Mouse (Mus musculus): ENCODE results near the gene Wnt10a. TPM values are rescaled to one million over a fixed set of nuclear protein-coding genes. Genes with fewer than 3 reads are reported as not detected.
A peak's percentile ranks its signal among the peaks of the same experiment; 100 is the strongest.

Gene Wnt10a
- total RNA-seq, 2 experiments from 2014 or later, result 2.5 to 3.3 TPM

- Histone ChIP-seq H3K4me3 (no peak overlapping the region), H3K27ac (no peak overlapping the region)
- no peak for DNase-seq (ENCODE audit: low spot score in 2 of 2)
- no peak for TF ChIP-seq CTCF (conservative IDR thresholded peaks at IDR 0.05)
Observed at GRCm38 (mm10) chr1:74792831-74793660, 1.7 kb downstream of the Wnt10a start.

DNA sequence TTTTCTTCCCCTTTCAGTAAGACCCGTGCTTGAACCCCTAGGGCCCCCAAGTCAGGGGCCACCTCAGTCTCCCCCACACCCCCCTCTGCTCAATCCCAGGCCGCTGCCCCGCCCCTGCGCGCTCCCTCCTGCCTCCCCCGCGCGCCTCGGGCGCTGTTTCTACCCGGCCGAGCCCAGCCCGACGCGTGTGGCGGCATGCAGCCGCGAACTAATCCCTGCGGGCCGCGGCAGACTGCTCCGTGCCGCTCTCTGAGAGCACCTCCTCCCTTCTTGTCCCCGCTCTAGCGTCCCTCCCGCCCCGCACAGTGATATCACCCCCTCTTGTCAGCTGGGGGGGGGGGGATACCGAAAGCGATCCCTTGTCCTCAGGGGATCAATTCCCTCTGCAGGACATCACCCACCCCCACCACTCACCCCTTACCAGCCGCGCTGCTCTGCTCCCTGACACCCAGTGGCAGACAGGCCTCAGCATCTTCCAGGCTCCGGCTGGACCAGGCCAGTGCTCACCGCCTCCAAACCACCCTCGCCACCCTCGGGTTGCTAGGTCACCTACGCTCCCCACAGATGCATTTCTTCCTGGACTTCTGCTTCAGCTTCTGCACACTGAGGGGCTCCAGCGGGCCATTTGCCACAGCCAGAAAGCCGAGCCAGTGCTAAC is 3.3 kb downstream of the Wnt10a start:
- H3K4me3 ChIP-seq, result peak overlapping the region; percentile 22; the same call in 1 of the 2 replicates
- TF ChIP-seq CTCF (conservative IDR thresholded peaks at IDR 0.05), result no peak
- no peak overlapping the region for H3K27ac ChIP-seq
- no peak for DNase-seq (ENCODE audit: low spot score in 2 of 2)

DNA sequence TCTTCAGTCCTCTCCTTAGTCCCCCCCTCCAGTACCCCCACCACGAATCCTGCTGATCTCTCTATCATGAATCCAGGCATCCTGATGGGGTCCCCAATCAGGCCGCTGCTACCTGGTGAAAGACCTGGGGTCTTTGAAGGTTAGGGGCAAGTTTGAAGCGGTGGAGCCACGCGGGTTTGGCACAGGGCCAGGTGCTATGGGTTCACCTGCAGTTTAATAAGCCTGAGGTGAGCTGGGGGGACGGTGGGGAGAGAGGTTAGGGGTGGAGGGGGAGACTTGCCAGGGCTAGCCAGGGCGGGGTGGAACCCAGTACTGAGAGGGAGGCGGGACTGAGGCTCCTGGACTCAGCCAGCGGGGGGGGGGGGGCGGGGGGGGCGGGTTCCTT is 3.8 kb downstream of the Wnt10a start:
- no peak overlapping the region for H3K27ac ChIP-seq
- no peak for DNase-seq (ENCODE audit: low spot score in 2 of 2)
- TF ChIP-seq CTCF (conservative IDR thresholded peaks at IDR 0.05), result no peak
- H3K4me3 ChIP-seq, result no peak overlapping the region

DNA sequence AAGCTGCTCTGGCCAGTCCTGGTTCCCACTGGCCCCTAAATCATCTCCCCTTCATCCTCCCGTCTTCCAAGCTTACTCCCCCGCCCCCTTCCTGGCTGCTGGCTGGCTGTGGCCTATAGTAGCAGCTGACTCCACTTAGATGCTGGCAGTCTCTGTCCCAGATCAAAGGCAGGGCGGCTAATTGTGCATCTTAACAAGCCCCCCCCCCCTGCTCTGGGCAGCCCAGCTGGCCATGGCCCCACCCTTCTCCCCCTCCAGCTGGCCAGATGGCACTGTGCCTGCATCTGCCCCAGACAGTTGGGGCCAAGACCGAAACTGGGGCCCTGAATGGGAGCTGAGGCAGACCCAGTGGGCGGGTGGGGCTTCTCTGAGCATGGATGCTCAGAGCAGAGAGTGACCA is 6.1 kb downstream of the Wnt10a start:
- TF ChIP-seq CTCF (conservative IDR thresholded peaks at IDR 0.05), result no peak
- H3K4me3 ChIP-seq, result no peak overlapping the region
- no peak for DNase-seq (ENCODE audit: low spot score in 2 of 2)
- H3K27ac ChIP-seq, result no peak overlapping the region

DNA sequence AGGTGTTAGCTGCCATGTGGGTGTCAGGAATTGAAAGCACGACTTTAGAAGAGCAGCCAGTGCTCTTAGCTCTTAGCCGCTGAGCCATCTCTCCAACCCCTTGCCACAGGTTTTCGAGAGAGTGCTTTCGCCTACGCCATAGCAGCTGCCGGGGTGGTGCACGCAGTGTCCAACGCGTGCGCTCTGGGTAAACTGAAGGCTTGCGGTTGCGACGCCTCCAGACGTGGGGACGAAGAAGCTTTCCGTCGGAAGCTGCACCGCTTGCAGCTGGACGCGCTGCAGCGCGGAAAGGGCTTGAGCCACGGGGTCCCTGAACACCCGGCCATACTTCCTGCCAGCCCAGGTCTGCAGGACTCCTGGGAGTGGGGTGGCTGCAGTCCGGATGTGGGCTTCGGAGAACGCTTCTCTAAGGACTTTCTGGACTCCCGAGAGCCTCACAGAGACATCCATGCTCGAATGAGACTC is 9.1 kb downstream of the Wnt10a start:
- no peak for TF ChIP-seq CTCF (conservative IDR thresholded peaks at IDR 0.05)
- Histone ChIP-seq H3K27ac (peak overlapping the region; percentile 36; the same call in 1 of the 2 replicates), H3K4me3 (peak overlapping the region; percentile 45)
- DNase-seq (ENCODE audit: low spot score in 2 of 2), result no peak

GRCm38 (mm10) chr1:74801631-74802140 is 10.4 kb downstream of the Wnt10a start:
- no peak for DNase-seq (ENCODE audit: low spot score in 2 of 2)
- Histone ChIP-seq H3K27ac (no peak overlapping the region), H3K4me3 (no peak overlapping the region)
- no peak for TF ChIP-seq CTCF (conservative IDR thresholded peaks at IDR 0.05)

DNA sequence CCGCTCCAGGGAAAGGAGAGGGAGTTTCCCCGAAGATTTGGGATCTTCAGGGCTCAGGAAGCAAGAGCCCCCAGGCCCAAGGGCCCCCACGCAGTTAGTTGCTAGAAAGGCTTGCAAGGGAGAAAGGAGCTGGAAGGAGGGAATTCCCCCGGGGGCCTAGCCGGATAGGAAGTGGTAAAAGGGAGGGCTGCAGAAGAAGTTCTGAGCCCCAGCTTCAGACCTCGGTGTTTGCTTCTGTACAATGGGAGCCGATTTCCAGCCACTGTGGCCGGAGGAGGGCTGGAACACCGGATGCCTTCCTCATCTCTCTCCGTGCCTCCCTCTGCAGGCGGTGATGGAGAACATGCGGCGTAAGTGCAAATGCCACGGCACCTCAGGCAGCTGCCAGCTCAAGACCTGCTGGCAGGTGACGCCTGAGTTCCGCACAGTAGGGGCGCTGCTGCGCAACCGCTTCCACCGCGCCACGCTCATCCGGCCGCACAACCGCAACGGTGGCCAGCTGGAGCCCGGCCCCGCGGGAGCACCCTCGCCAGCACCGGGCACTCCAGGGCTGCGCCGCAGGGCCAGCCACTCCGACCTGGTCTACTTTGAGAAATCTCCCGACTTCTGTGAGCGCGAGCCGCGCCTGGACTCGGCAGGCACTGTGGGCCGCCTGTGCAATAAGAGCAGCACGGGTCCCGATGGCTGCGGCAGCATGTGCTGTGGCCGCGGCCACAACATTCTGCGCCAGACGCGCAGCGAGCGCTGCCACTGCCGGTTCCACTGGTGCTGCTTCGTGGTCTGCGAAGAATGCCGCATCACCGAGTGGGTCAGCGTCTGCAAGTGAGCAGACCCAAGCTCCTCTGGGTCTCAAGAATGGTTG is 11.7 kb downstream of the Wnt10a start:
- peak; percentile 39 to 61 for DNase-seq (ENCODE audit: low spot score in 2 of 2)
- peak overlapping the region; percentile 63; the same call in 1 of the 2 replicates for H3K27ac ChIP-seq
- peak overlapping the region; percentile 58 for H3K4me3 ChIP-seq
- peak; percentile 80 for TF ChIP-seq CTCF (conservative IDR thresholded peaks at IDR 0.05)

- no peak for TF ChIP-seq CTCF (conservative IDR thresholded peaks at IDR 0.05)
- H3K4me3 ChIP-seq, result no peak overlapping the region
- H3K27ac ChIP-seq, result no peak overlapping the region
- no peak for DNase-seq (ENCODE audit: low spot score in 2 of 2)
Observed at GRCm38 (mm10) chr1:74804211-74804870, 13.0 kb downstream of the Wnt10a start.

DNA sequence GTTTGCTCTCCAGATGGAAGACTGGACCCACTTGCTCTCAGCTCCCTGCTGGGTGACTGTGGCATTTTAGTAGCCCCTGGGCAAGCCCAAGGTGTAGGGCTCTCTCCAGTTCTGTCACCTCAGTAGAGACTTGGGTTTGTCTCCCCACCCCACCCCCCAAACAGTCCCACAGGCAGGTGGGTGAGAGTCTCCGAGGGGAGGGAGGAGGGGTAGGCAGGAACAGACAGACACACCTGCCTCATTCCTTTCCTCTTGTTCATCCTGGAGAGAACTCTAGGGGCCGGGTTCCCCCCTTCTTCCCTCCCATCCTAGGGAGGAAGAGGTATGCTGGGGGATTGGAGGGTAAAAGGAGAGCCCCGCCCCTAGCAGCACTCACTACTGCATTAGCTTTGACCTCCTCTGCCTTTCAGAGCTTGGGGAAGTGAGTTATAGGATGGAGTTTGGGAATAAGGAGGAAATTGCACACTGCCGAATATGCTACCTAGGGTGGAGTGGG is 14.1 kb downstream of the Wnt10a start:
- no peak for DNase-seq (ENCODE audit: low spot score in 2 of 2)
- Histone ChIP-seq H3K4me3 (no peak overlapping the region), H3K27ac (no peak overlapping the region)
- no peak for TF ChIP-seq CTCF (conservative IDR thresholded peaks at IDR 0.05)

- H3K4me3 ChIP-seq, result no peak overlapping the region
- H3K27ac ChIP-seq, result 0 out of 2 replicates have a peak overlapping the region, but pooled peaks have one; percentile 86
- TF ChIP-seq CTCF (conservative IDR thresholded peaks at IDR 0.05), result no peak
- no peak for DNase-seq (ENCODE audit: low spot score in 2 of 2)
Observed at GRCm38 (mm10) chr1:74805843-74806242, 14.5 kb downstream of the Wnt10a start.

GRCm38 (mm10) chr1:74806360-74807311 is 15.3 kb downstream of the Wnt10a start:
- DNase-seq (ENCODE audit: low spot score in 2 of 2), result peak; percentile 42 to 61
- Histone ChIP-seq H3K27ac (peak overlapping the region; percentile 86), H3K4me3 (peak overlapping the region; percentile 44)
- TF ChIP-seq CTCF (conservative IDR thresholded peaks at IDR 0.05), result peak; percentile 63
